Mouse (Mus musculus): ENCODE data around the gene Ppp4r4.
"Not testable (repeated sequence)": the region's sequence is repeated elsewhere in the genome, so short reads cannot be mapped to it uniquely, and the experiment has no call there.

The Ppp4r4 gene

DNA sequence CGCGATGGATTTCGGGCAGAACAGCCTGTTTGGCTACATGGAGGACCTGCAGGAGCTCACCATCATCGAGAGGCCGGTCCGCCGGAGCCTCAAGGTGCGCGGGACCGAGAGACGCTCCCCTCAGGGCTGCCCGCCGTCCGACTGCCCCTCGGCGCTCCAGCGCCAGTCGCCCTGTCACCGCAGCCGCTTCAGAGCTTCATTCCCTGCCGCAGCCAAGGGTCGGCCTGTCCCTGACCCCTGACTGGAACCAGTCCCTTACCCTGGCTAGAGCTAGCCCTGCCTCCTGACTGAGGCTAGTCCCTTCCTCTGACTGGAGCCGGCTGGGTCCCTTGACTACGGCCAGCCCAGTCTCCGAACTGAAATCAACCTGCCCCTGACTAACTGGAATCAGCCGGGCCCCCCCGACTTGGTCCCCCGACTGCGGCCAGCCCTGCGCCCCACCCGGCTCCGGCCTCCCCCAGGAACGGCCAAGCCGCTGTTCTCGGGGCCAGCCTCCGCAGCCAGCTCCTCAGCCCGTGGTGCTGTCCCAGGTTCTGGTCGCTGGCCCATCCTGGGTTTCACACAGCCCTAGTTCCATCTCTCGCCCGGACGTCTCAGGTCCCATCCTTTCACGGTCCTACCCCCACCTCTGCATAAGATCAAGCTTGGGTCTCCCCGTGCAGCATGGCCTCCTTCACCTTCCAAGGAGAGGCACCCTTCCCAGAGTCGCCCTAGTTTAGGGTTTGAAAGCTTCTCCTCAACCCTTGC is 739 bp downstream of the Ppp4r4 start:
- no peak for DNase-seq (ENCODE audit: low read depth, low spot score)

DNA sequence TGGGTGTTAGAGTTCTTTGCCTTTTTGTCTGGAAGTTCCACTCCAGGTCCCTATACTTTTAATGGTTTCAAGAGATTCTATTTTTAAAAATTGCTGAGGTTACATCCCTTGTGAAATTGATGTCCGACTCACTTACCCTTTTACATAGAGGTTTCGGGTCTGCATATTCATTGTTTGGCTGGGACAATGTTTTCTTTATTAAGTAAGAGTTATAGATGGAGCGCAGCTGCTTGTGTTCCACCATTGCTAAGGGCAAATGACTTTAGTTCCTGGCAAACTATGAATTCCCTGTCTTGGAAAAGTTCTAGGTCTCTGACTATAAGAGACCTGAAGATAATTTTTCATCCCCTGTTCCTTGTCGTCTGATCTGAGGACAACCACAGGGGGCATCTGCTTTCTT is 8.3 kb downstream of the Ppp4r4 start:
- DNase-seq (ENCODE audit: low read depth, low spot score) = no peak

DNA sequence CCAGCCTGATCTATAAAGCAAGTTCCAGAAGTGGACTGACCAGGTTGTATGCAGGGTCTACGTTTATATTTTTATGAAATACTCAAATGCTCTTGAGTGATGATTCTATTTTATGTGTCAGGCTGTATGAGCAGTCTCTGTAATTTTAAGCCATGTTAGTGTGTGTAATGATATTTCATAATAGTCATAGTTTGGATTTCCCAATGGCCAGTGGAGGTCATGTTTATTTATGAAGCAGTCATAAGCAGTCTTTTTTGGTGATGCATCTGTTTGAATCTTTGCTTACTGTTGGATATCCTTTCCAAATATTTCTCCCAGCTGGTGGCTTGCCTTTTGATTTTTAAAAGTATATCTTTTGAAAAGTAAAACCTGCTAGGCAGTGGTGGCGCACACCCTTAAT is 11.3 kb downstream of the Ppp4r4 start:
- no peak for DNase-seq (ENCODE audit: low read depth, low spot score)

DNA sequence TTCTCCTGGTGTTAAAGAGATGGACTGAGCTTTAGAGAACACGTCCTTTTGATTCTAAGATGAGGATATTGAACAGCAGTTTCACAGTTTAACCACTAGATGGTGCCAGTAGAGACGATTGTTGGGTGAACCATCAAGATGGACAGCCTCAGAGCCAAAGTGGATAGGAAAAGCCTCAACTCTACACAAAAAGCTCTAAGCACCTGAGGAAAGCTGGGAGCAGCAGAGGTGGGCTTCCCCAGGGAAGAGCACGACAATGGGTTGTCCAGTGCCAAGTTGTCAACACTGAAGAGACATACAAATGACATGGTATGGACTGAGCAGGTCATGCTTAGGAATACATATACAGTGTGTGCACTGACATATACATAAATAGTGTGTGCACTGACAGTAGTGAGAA is 12.1 kb downstream of the Ppp4r4 start:
- DNase-seq (ENCODE audit: low read depth, low spot score) = peak; percentile 38

DNA sequence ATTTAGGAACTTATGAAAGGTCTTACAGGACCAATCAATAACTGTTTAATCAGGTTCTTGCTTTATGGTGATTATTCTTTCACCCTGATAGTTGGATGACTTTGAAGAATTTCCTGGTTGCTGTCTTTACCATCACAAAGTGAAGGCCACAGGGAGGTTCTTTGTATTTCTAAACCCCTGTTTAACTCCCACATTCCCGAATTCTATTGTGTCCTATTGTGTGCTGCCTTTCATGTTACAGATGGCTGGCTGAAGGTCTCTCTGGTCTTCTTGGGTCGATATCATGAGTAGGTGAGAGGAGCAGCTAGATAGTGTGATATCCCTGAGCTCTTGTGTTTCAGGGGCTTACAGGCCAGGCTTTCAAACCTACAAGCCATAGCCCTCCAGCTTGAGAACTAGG is 15.4 kb downstream of the Ppp4r4 start:
- no peak for DNase-seq (ENCODE audit: low read depth, low spot score)

DNA sequence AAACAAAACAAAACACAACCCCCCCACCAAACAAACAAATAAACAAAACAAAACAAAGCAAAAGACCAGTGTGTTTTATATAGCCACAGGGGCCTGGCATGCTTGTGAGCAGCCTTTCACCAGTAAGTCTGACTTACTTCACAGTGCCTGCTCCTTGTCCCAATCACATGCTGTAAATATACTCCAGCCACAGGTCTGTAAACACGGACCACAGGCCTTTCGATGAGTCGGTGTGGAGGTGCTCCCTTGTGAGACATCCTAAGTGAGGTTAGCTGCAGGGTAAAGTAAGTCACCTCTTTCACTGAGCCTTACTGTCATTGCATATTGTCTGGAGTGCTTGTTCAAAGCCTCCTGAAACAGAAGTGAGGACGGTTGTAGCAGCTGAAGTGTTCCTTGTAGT is 16.4 kb downstream of the Ppp4r4 start:
- DNase-seq (ENCODE audit: low read depth, low spot score) = no peak

DNA sequence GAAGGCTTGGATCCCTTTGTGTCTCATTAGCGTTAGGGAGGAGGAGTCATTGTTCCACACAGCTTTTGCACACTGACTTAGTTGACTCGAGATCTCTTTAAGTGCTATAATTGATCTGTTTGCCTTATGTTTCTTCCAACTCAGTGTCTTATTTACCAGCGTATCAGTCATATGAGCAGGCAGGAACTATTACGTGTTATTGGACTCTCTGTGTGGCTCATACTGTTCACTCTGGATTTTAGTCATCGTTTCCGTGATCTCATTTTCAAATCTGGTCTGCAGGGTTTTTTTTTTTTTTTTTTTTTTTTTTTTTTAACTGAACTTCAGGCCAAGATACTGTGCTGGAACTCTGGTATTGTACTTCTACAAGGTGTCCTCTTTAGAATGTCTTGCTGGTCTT is 18.0 kb downstream of the Ppp4r4 start:
- DNase-seq (ENCODE audit: low read depth, low spot score) = no peak

DNA sequence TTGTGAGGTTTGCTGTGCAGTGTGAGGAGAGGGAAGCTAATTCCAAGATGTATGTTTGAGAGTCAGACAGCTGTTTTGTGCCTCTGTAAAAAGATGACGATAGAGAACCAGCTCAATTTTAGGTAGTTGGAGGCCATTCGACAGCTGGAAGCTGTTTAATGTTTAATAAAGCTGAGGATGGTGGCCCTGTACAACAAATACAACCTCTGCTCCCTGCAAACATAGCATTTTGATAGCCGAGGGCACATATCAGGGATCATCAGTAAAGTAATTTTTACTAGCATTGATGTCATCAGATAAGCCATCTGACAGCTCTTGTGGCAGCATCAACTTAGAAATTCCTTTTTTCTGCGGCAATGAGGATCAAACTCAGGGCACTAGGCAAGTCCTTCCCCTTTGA is 19.3 kb downstream of the Ppp4r4 start:
- no peak for DNase-seq (ENCODE audit: low read depth, low spot score)

DNA sequence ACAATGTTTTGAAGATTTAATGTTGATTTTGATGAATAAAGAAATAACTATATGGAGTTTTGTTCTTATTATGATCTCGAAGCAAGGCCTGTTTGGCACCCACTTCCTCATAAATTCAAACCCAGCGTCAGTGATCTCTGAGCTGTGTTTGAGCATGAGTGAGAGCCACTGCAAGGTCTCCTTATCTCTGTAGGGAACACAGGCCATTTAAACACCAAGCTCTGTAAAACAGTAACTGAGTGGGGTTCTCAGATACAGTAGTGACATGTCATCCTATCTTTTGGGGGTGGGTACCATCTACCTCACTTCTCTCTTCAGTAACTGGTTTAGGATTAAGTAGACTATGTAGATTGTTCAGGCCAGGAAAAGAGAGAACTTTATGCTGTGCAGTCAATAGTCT is 20.4 kb downstream of the Ppp4r4 start:
- DNase-seq (ENCODE audit: low read depth, low spot score) = no peak

DNA sequence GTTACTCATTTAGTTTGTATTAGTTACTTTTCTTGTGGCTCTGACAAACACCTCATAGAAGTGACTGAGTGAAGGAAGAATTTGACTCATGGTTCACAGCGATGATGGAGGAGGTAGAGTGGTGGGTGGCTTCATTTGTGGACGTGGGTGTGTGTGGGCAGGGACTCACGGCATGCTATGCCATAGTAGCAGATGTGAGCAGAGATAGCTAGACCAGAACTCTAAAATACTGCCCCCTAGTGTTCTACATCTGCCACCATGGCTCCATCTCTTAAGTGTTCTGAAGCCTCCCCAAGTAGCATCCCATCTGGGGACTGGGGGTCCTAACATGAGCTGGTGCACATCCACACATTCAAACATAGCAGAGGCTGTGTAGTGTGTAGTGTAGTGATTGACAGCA is 21.4 kb downstream of the Ppp4r4 start:
- no peak for DNase-seq (ENCODE audit: low read depth, low spot score)

DNA sequence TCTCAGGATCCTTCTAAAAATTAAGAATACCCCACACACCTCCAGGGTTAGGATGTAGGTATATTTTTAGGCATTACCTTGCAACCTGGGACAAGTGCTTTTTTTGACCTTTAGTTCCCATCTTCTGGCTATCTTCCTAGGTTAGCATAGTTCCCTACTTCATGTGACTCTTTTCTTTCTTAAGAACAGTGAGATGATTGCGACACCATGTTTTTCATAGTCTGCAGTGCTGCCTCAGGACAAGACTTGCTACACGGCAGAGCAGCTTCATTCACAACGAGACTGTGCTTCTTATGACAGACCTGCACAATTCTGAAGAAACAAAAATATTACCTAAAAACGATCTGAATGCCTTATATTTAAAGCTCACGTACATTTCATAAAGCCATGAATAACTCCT is 24.8 kb downstream of the Ppp4r4 start:
- no peak for DNase-seq (ENCODE audit: low read depth, low spot score)

DNA sequence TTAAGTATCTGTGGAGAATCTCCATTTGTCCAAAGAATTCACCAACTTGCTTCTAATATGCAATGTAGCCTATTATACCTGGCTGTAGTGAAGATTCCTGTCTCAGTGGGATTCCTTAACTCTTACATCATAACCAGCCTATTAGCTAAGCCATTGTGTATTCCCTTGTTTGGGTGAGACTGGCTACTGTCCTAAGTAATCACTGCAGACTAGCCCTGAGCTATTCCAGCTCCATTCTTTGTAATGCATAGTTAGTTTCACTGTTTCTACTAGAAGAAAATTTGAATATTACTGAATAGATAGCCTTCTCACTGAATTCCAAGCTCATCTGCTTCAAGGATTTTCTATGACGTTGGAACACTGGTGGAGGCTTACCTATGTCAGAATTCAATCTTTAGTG is 32.6 kb downstream of the Ppp4r4 start:
- no peak for DNase-seq (ENCODE audit: low read depth, low spot score)

DNA sequence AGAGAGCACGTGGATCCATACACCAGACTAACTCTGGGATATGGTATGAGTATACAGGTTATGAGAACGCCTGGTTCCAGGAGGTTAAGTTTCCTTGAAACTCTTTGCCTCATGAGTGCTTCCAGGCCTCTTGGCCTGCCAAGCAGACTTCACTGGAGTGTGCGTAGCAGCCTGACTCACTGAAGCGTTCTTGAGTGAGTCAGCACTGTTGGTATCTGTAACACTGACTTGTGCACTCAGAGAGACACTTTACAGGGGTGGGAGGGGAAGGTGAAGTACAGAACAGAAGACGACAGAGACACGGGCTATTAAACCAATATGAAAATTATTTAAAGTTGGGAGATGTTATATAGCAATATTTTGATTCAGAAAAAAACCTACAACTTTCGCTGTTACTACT is 33.1 kb downstream of the Ppp4r4 start:
- no peak for DNase-seq (ENCODE audit: low read depth, low spot score)

DNA sequence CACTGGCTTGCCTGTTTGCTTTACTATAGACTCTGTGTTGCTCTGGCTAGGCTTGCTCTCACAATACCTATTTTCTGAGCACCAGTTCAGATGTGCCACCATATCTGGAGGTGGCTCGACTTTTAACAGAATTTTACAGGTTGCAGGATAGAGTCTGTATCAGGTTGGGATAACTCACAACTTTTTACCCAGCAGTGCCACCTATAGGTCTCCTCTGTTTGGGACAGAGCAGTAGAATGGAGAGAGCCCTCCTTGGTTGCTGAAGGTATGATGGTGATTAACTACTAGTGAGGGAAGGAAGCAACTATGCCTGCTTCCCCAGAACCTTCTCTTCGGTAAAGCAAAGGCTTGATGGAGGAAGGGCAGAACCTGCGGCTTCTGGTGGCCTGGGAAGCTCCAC is 35.0 kb downstream of the Ppp4r4 start:
- no peak for DNase-seq (ENCODE audit: low read depth, low spot score)

DNA sequence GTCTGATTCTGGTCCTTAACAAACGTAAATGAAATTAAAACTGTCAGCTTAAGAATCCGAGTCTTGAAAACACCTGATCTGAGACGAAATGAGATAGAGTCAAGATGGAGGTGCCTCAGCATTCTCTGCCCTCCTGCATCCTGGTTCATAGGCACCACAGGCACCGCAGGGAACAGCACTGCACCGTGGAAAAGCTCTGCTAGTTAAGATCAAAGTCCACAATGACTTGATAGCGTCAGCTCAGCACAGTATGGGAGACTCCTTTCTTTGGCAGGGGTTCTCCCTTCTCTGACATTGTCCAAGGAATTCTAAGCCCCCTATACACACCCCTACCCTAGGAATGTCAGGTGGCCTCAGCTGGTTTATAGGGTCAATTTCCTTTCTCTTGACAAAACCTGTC is 37.6 kb downstream of the Ppp4r4 start:
- DNase-seq (ENCODE audit: low read depth, low spot score) = no peak

DNA sequence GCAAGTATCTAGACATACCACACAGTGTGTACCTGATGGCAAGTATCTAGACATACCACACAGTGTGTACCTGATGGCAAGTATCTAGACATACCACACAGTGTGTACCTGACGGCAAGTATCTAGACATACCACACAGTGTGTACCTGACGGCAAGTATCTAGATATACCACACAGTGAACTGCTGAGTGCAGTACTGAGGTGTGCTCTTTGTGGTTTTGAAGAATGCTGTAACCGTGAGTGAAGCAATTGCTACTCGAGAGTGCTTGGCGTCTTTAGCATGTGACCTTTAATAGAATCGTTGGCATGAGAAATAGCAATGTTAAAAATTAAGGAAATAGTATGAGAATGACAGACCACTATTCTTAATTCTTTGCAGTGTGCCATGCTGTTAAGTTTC is 46.1 kb downstream of the Ppp4r4 start:
- not testable (repeated sequence) for DNase-seq (ENCODE audit: low read depth, low spot score)

DNA sequence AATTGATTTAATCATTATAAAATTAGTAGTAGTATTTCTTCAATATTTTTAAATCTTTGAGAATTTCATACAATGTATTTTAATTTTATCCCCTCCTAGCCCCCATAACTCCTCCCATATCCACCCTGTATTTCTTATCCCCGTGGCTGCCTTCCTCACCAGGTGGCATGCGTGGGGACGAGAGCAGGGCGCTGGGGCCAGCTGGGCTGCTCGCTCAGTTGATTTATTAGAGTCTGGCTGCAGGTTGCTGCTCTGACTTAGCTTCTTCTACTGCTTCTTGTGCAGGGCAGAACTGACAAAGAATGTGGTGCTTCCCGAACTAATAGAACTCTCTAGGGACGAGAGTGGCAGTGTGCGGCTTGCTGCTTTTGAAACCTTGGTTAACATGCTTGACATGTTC is 51.7 kb downstream of the Ppp4r4 start:
- no peak for DNase-seq (ENCODE audit: low read depth, low spot score)

DNA sequence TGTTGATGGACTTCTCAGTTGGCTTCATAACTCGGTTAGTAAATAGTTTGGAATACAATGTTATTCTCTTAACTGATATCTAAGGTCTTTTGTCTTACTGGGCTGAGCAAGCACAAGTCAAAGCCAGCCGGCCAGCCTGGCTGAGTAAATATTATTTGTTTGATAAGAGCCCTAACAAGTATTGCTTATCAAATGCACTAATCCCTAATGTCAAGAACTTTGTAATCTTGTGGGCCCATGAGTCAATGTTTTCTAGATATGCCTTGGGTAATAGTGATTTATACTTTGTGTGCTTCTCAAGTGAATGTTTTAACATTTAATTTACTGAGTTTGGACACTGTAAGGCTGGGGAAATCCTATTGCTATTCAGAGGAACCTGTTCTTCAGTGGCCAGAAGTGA is 66.3 kb downstream of the Ppp4r4 start:
- no peak for DNase-seq (ENCODE audit: low read depth, low spot score)

DNA sequence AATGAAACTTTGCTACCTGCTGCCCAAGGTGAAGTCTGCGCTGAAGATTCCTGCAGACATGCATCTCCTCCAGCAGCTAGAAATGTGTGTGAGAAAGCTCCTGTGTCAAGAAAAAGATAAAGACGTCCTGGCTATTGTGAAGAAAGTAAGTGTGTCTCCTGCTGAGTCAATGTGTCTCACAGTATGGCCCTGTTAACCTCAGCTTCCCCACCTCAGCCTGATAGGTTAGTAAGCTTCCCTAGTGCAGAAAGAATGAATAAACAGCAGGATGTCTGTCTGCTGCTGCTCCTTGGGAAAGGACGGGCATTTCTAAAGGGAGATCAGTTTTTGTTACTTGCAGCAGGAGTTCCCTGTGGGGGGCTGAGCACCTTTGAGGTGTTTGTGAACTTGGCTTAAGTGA is 68.3 kb downstream of the Ppp4r4 start:
- DNase-seq (ENCODE audit: low read depth, low spot score) = no peak

DNA sequence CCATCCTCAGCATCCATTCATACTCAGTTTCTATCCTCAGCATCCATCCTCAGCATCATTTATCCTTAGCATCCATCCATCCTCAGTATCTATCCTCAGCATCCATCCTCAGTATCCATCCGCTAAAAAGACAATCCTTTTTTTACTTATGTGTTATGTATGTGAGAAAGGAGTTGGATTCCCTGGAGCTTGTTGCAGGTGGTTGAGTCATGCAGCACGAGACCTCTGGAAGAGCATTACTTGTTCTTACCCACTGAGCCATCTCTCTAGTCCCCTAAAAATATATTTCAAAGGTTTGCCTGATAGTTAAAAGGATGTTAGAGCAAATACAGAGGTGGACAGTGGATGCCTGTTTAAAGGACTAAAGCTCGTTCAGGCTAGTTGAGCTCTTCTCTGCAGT is 69.8 kb downstream of the Ppp4r4 start:
- DNase-seq (ENCODE audit: low read depth, low spot score) = no peak

DNA sequence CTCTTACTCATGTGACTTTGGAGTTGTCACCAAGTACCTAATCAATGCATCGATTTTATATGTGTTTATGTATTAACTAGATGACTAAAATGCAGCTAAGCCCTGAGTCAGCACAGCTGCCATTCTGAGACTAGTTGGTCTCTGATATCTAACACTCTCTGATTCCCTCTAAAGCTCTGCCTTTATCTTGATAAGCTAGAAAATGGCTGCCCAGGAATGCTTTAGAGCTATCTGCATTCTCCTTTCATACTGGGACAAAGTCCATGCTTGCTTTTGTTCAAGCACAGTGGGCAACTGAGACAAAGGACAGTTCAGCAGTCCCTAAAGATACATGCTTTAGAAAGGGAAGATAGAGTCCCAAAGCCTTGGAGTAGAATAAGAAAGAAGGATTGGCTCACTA is 83.1 kb downstream of the Ppp4r4 start:
- no peak for DNase-seq (ENCODE audit: low read depth, low spot score)

DNA sequence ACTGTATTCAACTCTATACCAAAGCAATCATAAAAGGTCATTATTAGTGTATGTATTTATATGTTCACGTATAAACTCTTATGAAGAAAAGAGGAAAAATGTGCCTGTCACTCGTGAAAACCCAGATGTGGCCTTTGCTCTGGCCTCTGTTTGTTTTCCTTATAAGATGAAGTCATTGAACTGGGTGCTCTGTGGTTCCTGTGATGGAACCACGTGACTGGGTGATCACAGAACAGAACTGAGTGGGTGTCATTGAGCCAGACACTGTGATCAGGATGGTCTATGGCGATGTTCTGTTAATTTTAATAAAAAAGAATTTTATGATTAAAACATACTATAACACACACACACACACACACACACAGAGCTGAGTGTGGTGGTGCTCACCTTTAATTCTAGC is 83.7 kb downstream of the Ppp4r4 start:
- no peak for DNase-seq (ENCODE audit: low read depth, low spot score)

DNA sequence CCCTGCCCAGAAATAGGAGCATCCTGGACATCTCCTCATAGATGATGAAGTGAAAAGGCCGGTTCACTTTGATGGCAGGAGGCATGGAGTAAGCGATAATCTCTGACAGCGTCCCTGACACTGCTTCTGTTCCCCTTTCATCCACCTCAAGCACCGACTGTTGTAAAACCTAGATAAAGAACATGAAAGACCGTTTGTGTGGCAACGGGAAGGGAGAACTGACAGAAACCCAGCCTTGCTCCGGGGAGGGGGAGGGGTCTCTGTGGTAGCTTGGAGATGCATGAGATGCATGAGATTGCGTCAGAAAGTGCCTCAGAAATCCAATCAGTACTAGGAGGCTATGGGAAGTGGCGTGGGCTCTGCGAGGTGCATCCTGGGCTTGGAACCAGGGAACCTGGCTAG is 84.8 kb downstream of the Ppp4r4 start:
- no peak for DNase-seq (ENCODE audit: low read depth, low spot score)

DNA sequence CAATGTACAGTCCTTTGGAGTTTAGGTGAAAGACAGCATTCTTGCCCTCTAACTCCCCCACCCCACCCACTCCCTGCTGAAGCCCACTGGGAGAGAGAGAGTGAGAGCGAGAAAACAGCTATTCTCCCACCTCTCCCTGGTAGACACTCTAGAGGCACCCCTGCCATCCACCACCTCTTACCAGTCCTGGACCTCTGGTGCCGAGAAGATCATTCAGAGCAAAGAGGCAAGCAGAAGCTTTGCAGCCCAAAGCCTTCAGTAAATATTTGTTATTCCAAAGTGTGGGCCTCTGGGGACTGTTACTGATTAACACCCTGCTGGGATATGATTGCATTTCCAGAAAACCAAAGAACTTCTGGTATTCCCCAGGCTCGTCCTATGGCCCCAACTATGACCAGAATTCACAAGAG is 99.1 kb downstream of the Ppp4r4 start, which contains the start of gene Serpina10:
Serpina10 (minus strand) TSS at position 242 of the 410 bp plus-strand sequence.
- DNase-seq (ENCODE audit: low read depth, low spot score) = no peak
